Comparison of ENCODE assay signal across 8 mouse cellular contexts in genomic region chr2:45109951-45110756, GRCm38 (mm10). TPM values are rescaled to one million over a fixed set of nuclear protein-coding genes. Genes with fewer than 3 reads are reported as not detected.
DNase-seq lines count a peak whose midpoint lies in the region; ATAC-seq and TF ChIP-seq lines count a peak whose summit lies in the region.

No protein-coding gene starts in this region.

- no peaks in the 10 kb centered on the region for H3K79me2 ChIP-seq in heart, adult 2 months (replicated peaks; ENCODE audit: control insufficient read depth, insufficient read depth, low read length)

- H3K4me3 ChIP-seq in brown adipose tissue, adult 24 weeks (ENCODE audit: insufficient read depth, low read depth, low read length), result peak overlapping the region; percentile 95
- peak overlapping the region; percentile 78 for H3K4me3 ChIP-seq in heart, adult 2 months
- H3K4me3 ChIP-seq in lung, embryonic 14.5 days (ENCODE audit: low read depth, low read length), result peak overlapping the region; percentile 85
- H3K4me3 ChIP-seq in neural tube, embryonic 14.5 days (ENCODE audit: low read depth, low read length), result peak overlapping the region; percentile 79

- H3K4me2 ChIP-seq in lung, embryonic 14.5 days, result peak overlapping the region; percentile 83
- peak overlapping the region; percentile 73 for H3K4me2 ChIP-seq in neural tube, embryonic 14.5 days (ENCODE audit: low read depth, low read length)

- ATAC-seq in lung, embryonic 14.5 days (ENCODE audit: insufficient read depth), result peak; percentile 12; the same call in 1 of the 2 replicates
- peak; percentile 36 for ATAC-seq in neural tube, embryonic 14.5 days (ENCODE audit: low read depth)

- H3K27me3 ChIP-seq in heart, adult 2 months (ENCODE audit: control insufficient read depth, insufficient read depth, low read length), result no peaks in the 10 kb centered on the region; the same call in 1 of the 2 replicates
- H3K27me3 ChIP-seq in lung, embryonic 14.5 days (ENCODE audit: insufficient read depth, low read length), result 0 out of 2 replicates have a peak, but pooled peaks cover 5% of the 10 kb centered on the region
- no peaks in the 10 kb centered on the region for H3K27me3 ChIP-seq in neural tube, embryonic 14.5 days (ENCODE audit: control insufficient read depth, insufficient read depth, low read length)

- intact Hi-C loops in left cerebral cortex, postnatal 25 days (cut with DNase I), result loop anchor here (2.0 to 10.0 kb wide), 10 partner anchors 88 to 1323 kb away; partner anchors contain the start of gene Gtdc1
- intact Hi-C loops in heart, adult 2 months (cut with DNase I), result loop anchor here (2.0 to 10.0 kb wide), 6 partner anchors 88 to 575 kb away; partner anchors contain the start of gene Gtdc1

- 1% methylated on average over 54 of the region's 54 CpGs for WGBS in heart, adult 2 months
- under 1% methylated on average over 54 of the region's 54 CpGs for WGBS in lung, embryonic 14.5 days
- WGBS in neural tube, embryonic 14.5 days, result under 1% methylated on average over 51 of the region's 54 CpGs

- TF ChIP-seq CTCF in heart, adult 2 months (IDR thresholded peaks at IDR 0.05), result no peak
- TF ChIP-seq CTCF in lung, embryonic 14.5 days (IDR thresholded peaks at IDR 0.05; ENCODE audit: low read depth), result no peak

- peak overlapping the region; percentile 86 for H3K9ac ChIP-seq in heart, adult 2 months (ENCODE audit: low read depth, low read length)
- peak overlapping the region; percentile 100 for H3K9ac ChIP-seq in lung, embryonic 14.5 days
- peak overlapping the region; percentile 96 for H3K9ac ChIP-seq in neural tube, embryonic 14.5 days (replicated peaks; ENCODE audit: low read depth, low read length)

- DNase-seq in left cerebral cortex, postnatal 25 days (ENCODE audit: low spot score in 2 of 2), result peak; percentile 52 to 66
- DNase-seq in left cerebral cortex, adult 18-20 months (ENCODE audit: low spot score in 2 of 2), result no peak
- peak; percentile 82 to 84 for DNase-seq in heart, adult 2 months
- DNase-seq in kidney, adult 11 months, result peak; percentile 47
- peak; percentile 70 for DNase-seq in lung, embryonic 14.5 days
- DNase-seq in thymus, postnatal 4 days, result peak; percentile 66

- no peaks in the 10 kb centered on the region for H3K9me3 ChIP-seq in lung, embryonic 14.5 days (ENCODE audit: low read depth, low read length)
- H3K9me3 ChIP-seq in neural tube, embryonic 14.5 days (ENCODE audit: control insufficient read depth, low read length), result no peaks in the 10 kb centered on the region

- peaks cover 5% of the 10 kb centered on the region for H3K36me3 ChIP-seq in heart, adult 2 months (ENCODE audit: control insufficient read depth, insufficient read depth, low read length)
- peaks cover 27% of the 10 kb centered on the region for H3K36me3 ChIP-seq in lung, embryonic 14.5 days (ENCODE audit: insufficient read depth)
- H3K36me3 ChIP-seq in neural tube, embryonic 14.5 days (ENCODE audit: control insufficient read depth, insufficient read depth, low read length), result no peaks in the 10 kb centered on the region

- no peaks in the 10 kb centered on the region for H3K4me1 ChIP-seq in brown adipose tissue, adult 24 weeks (ENCODE audit: control insufficient read depth, insufficient read depth, insufficient read length, low read length)
- peaks cover 9% of the 10 kb centered on the region for H3K4me1 ChIP-seq in heart, adult 2 months (ENCODE audit: control insufficient read depth, insufficient read depth, low read length)
- peaks cover 14% of the 10 kb centered on the region; the same call in 1 of the 2 replicates for H3K4me1 ChIP-seq in lung, embryonic 14.5 days (ENCODE audit: insufficient read depth)
- peaks cover 18% of the 10 kb centered on the region; the same call in 1 of the 2 replicates for H3K4me1 ChIP-seq in neural tube, embryonic 14.5 days (ENCODE audit: control insufficient read depth, insufficient read depth, low read length)

- TF ChIP-seq POLR2A in heart, adult 2 months (IDR thresholded peaks at IDR 0.05; ENCODE audit: insufficient read depth, low read depth, low read length), result no peak

- H3K27ac ChIP-seq in brown adipose tissue, adult 24 weeks (replicated peaks; ENCODE audit: low read depth, low read length), result peak overlapping the region; percentile 81
- H3K27ac ChIP-seq in heart, adult 2 months, result peak overlapping the region; percentile 94
- H3K27ac ChIP-seq in lung, embryonic 14.5 days (ENCODE audit: low read depth), result peak overlapping the region; percentile 99
- peak overlapping the region; percentile 98 for H3K27ac ChIP-seq in neural tube, embryonic 14.5 days (ENCODE audit: low read depth, low read length)

- TF ChIP-seq EP300 in heart, adult 2 months (IDR thresholded peaks at IDR 0.05; ENCODE audit: insufficient read depth, low read depth, low read length), result 0 out of 2 replicates have a peak, but pooled peaks have one; percentile 14

RNA-seq across cellular contexts. Expression of gene Zeb2, which starts 7.0 kb away (rescaled TPM):
- total RNA-seq in left cerebral cortex, postnatal 25 days (2021), result 100 to 1,000 TPM; 184 TPM
- 100 to 1,000 TPM; 141 to 180 TPM for total RNA-seq in left cerebral cortex, adult 18-20 months (2021)
- polyA plus RNA-seq in brown adipose tissue, adult 24 weeks (2012; ENCODE audit: insufficient read depth, insufficient read length, missing spikeins), result 51.2 and 53.0 TPM in 2 replicates
- 10 to 100 TPM; 46.7 to 50.0 TPM for total RNA-seq in heart, adult 2 months (2021)
- polyA plus RNA-seq in heart, adult 2 months (2012; rRNA removed), result 16.5 and 34.3 TPM in 2 replicates
- 90.1 and 90.4 TPM in 2 replicates for polyA plus RNA-seq in lung, embryonic 14.5 days (2014; fragmentation: Nextera tagmentation; extraction: Ambion mirVana)
- polyA plus RNA-seq in neural tube, embryonic 14.5 days (2014; fragmentation: Nextera tagmentation; extraction: Ambion mirVana), result 53.8 and 57.6 TPM in 2 replicates

Comparison
In these comparisons a context has a peak if more than half of its experiments do, and no peak if none do; other contexts are left out.
1. DNase-seq: peak in left cerebral cortex, postnatal 25 days (2 of 2), heart, adult 2 months (2 of 2), kidney, adult 11 months (single experiment), lung, embryonic 14.5 days (single experiment) and thymus, postnatal 4 days (single experiment); none in left cerebral cortex, adult 18-20 months (0 of 2).
2. Peak in every context shown above with its lines, with median percentiles within 50 percentile points of each other: H3K27ac ChIP-seq, H3K4me3 ChIP-seq and H3K9ac ChIP-seq.